Mouse (Mus musculus): Measurements from ENCODE around the gene Hepacam2. TPM values are rescaled to one million over a fixed set of nuclear protein-coding genes. Genes with fewer than 3 reads are reported as not detected.
A peak's percentile ranks its signal among the peaks of the same experiment; 100 is the strongest.

The Hepacam2 gene
- 0.35 and 0.86 TPM in 2 replicates for polyA plus RNA-seq (2014; fragmentation: Nextera tagmentation; extraction: Ambion mirVana)

DNA sequence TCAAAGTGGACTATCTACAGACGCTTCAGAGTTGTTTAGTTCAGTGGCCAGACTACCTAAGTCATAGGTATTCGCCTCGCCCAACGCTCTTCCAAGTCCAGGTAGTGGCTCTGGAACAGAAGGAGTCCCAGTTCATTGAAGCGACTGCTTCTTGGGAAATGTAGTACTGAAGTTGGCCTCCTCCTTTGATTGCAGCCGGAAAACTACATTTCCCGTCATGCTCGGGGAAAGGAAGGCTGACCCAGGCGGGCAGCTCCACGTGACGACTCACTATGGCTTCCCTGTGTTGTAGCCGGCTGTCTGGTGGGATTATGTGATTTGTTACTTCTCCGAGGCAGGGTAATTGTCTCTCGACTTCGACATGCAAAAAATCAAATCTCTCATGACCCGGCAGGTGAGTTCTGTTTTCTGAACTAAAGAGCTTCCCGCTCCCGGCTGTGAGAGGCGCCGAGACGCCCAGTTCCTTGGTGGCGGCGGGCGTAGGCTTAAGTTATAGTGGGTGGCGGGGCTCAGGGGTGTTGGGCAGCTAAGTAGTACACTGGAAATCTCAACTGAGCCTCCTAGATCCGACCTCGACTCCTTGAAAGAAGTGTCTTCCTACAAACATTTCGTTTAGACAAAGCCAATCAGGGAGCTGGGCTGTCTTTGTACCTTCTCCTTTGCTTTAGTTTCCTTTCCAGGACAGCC is at the start of gene Hepacam2, which contains the start of gene Vps50:
Gene Hepacam2 (minus strand): TSS at position 137 of the 687 bp plus-strand sequence.
Gene Vps50 (plus strand): TSS at position 221 of the 687 bp plus-strand sequence.
- Histone ChIP-seq H3K9ac (ENCODE audit: low read depth, low read length) (peak within 1 kb of the TSS; percentile 73), H3K9me3 (ENCODE audit: control insufficient read depth, low read length) (no peaks in the 10 kb centered on the region), H3K27me3 (replicated peaks; ENCODE audit: control insufficient read depth, insufficient read depth, low read length) (no peaks in the 10 kb centered on the region), H3K27ac (replicated peaks; ENCODE audit: low read depth, low read length) (no peak within 1 kb of the TSS), H3K4me1 (ENCODE audit: control insufficient read depth, insufficient read depth, low read length) (peaks cover 4% of the 10 kb centered on the region; the same call in 1 of the 2 replicates), H3K4me2 (ENCODE audit: low read depth, low read length) (peak within 1 kb of the TSS; percentile 93), H3K36me3 (ENCODE audit: control insufficient read depth, insufficient read depth, low read length) (no peaks in the 10 kb centered on the region), H3K4me3 (ENCODE audit: low read depth, low read length) (peak within 1 kb of the TSS; percentile 69)
- 1% methylated on average over 27 of the region's 28 CpGs for WGBS
- DNase-seq (ENCODE audit: low spot score) = peak; percentile 97
- ATAC-seq (ENCODE audit: low read depth) = peak; percentile 99

DNA sequence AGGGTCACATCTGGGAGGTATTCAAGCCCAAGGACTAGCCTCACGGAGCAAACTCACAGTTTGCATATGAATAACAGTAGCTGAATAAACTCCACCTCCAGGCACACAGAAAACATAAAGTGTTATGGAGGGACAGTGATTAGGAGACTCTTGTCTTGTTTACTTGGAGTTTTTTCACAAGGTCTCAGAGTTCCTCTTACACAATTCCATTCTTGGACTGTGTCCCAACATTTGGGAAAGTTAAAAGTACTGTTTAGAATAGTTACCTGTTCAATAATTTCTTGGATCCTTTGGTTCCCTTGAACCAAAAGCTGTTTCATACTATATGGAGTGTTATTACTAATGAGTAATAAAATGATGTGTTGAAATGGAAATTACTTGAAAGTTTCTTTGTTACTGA is 46.9 kb upstream of the Hepacam2 start:
- 66% methylated on average over 1 of the region's 1 CpGs for WGBS
- Histone ChIP-seq H3K9me3 (ENCODE audit: control insufficient read depth, low read length) (no peaks in the 10 kb centered on the region), H3K36me3 (ENCODE audit: control insufficient read depth, insufficient read depth, low read length) (0 out of 2 replicates have a peak, but pooled peaks cover 7% of the 10 kb centered on the region), H3K27ac (replicated peaks; ENCODE audit: low read depth, low read length) (no peak overlapping the region), H3K9ac (ENCODE audit: low read depth, low read length) (no peak overlapping the region), H3K27me3 (replicated peaks; ENCODE audit: control insufficient read depth, insufficient read depth, low read length) (no peaks in the 10 kb centered on the region), H3K4me3 (ENCODE audit: low read depth, low read length) (no peak overlapping the region), H3K4me1 (ENCODE audit: control insufficient read depth, insufficient read depth, low read length) (no peaks in the 10 kb centered on the region), H3K4me2 (ENCODE audit: low read depth, low read length) (no peak overlapping the region)
- DNase-seq (ENCODE audit: low spot score) (no peak), ATAC-seq (ENCODE audit: low read depth) (no peak)

DNA sequence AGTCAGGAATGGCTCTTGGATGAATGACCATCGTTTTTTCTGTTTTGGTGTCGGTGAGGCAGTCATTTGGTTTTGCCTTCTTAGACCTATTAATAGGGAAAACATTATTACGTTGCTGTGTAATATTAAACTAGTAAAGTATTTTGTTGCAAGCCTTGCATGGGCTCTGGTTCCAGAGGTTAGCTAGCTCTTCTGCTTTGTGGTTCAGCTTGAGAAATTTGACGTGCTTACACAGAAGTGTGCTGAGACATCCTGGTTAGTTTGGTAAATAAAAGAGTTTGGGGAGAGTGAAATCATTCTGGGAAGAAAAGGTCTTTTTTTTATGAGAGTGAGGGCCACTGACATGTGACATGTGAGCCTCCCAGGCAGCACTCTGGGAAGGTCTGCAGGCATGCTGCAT is 45.8 kb upstream of the Hepacam2 start:
- Histone ChIP-seq H3K36me3 (ENCODE audit: control insufficient read depth, insufficient read depth, low read length) (0 out of 2 replicates have a peak, but pooled peaks cover 7% of the 10 kb centered on the region), H3K27me3 (replicated peaks; ENCODE audit: control insufficient read depth, insufficient read depth, low read length) (no peaks in the 10 kb centered on the region), H3K9me3 (ENCODE audit: control insufficient read depth, low read length) (no peaks in the 10 kb centered on the region), H3K4me1 (ENCODE audit: control insufficient read depth, insufficient read depth, low read length) (no peaks in the 10 kb centered on the region), H3K27ac (replicated peaks; ENCODE audit: low read depth, low read length) (no peak overlapping the region), H3K4me2 (ENCODE audit: low read depth, low read length) (no peak overlapping the region), H3K4me3 (ENCODE audit: low read depth, low read length) (no peak overlapping the region), H3K9ac (ENCODE audit: low read depth, low read length) (no peak overlapping the region)
- ATAC-seq (ENCODE audit: low read depth) = no peak
- 79% methylated on average over 4 of the region's 4 CpGs for WGBS
- no peak for DNase-seq (ENCODE audit: low spot score)

DNA sequence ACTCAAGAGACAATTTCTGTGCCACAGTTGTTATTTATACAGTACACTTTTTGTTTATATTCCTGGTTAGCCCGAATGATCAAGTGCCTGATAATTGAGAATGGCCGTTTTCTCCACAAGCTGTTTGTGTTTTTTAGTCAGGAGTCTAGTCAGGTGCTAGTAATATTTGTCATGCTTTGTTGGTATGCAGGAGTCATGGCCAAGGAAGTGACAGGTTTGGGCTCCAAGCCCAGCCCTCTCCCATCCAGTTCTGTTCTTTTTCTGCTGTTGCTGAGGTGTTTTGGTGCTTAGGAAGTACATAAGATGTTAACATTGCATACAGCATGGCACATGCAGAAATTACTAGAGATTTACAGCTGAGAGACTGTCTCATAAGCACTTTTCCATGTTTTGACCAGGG is 41.4 kb upstream of the Hepacam2 start:
- DNase-seq (ENCODE audit: low spot score) (no peak), ATAC-seq (ENCODE audit: low read depth) (no peak)
- no peak overlapping the region for H3K4me2 ChIP-seq (ENCODE audit: low read depth, low read length)
- H3K4me3 ChIP-seq (ENCODE audit: low read depth, low read length) = no peak overlapping the region
- WGBS = 87% methylated on average over 2 of the region's 2 CpGs
- no peaks in the 10 kb centered on the region for H3K4me1 ChIP-seq (ENCODE audit: control insufficient read depth, insufficient read depth, low read length)
- H3K27me3 ChIP-seq (replicated peaks; ENCODE audit: control insufficient read depth, insufficient read depth, low read length) = no peaks in the 10 kb centered on the region
- H3K27ac ChIP-seq (replicated peaks; ENCODE audit: low read depth, low read length) = no peak overlapping the region
- H3K36me3 ChIP-seq (ENCODE audit: control insufficient read depth, insufficient read depth, low read length) = no peaks in the 10 kb centered on the region
- no peaks in the 10 kb centered on the region for H3K9me3 ChIP-seq (ENCODE audit: control insufficient read depth, low read length)
- H3K9ac ChIP-seq (ENCODE audit: low read depth, low read length) = no peak overlapping the region

DNA sequence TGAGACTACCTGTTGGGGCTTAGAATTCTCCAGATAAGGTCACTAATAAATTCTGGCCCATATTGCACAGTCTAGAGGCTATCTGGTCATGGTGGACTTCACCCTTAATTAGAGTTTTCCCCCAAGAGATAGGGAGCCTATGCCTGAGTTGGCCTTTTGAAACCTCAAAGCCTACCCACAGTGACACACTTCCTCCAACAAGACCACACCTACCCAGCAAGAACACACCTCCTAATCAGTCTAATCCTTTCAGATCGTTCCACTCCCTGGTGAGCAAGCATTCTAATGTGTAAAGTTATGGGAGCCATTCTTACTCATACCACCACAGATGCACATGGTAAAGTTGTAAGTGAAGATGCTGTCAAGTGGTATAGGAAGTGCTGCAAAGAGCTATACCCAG is 38.0 kb upstream of the Hepacam2 start:
- no peaks in the 10 kb centered on the region for H3K27me3 ChIP-seq (replicated peaks; ENCODE audit: control insufficient read depth, insufficient read depth, low read length)
- no peak overlapping the region for H3K4me3 ChIP-seq (ENCODE audit: low read depth, low read length)
- DNase-seq (ENCODE audit: low spot score) (no peak), ATAC-seq (ENCODE audit: low read depth) (no peak)
- WGBS = 74% methylated on average over 1 of the region's 1 CpGs
- H3K27ac ChIP-seq (replicated peaks; ENCODE audit: low read depth, low read length) = no peak overlapping the region
- no peaks in the 10 kb centered on the region; the same call in 1 of the 2 replicates for H3K36me3 ChIP-seq (ENCODE audit: control insufficient read depth, insufficient read depth, low read length)
- H3K9ac ChIP-seq (ENCODE audit: low read depth, low read length) = no peak overlapping the region
- H3K4me2 ChIP-seq (ENCODE audit: low read depth, low read length) = no peak overlapping the region
- H3K9me3 ChIP-seq (ENCODE audit: control insufficient read depth, low read length) = no peaks in the 10 kb centered on the region
- H3K4me1 ChIP-seq (ENCODE audit: control insufficient read depth, insufficient read depth, low read length) = no peaks in the 10 kb centered on the region

DNA sequence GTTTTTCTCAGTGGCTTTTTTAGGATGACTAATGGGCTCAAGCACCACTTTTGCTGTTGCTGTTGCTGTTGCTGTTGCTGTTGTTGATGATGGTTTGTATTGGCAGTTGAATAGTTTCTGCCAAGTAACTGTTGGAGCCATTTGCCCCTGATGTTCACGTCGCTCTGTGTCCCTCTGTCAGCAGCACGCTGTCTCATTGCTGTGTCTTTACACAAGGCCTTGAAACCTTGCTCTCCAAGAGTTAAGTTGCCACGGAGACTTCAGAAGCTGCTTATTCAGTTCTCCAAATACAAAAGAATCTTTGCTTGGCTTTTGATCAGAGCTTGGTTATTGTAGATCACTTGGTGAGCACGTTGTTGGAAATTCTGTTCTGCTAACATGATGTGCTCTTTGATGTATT is 33.3 kb upstream of the Hepacam2 start:
- no peak overlapping the region for H3K27ac ChIP-seq (replicated peaks; ENCODE audit: low read depth, low read length)
- 70% methylated on average over 5 of the region's 5 CpGs for WGBS
- DNase-seq (ENCODE audit: low spot score) (no peak), ATAC-seq (ENCODE audit: low read depth) (no peak)
- no peaks in the 10 kb centered on the region for H3K27me3 ChIP-seq (replicated peaks; ENCODE audit: control insufficient read depth, insufficient read depth, low read length)
- H3K4me1 ChIP-seq (ENCODE audit: control insufficient read depth, insufficient read depth, low read length) = no peaks in the 10 kb centered on the region
- no peak overlapping the region for H3K4me2 ChIP-seq (ENCODE audit: low read depth, low read length)
- no peak overlapping the region for H3K4me3 ChIP-seq (ENCODE audit: low read depth, low read length)
- H3K9me3 ChIP-seq (ENCODE audit: control insufficient read depth, low read length) = no peaks in the 10 kb centered on the region
- H3K9ac ChIP-seq (ENCODE audit: low read depth, low read length) = no peak overlapping the region
- no peaks in the 10 kb centered on the region; the same call in 1 of the 2 replicates for H3K36me3 ChIP-seq (ENCODE audit: control insufficient read depth, insufficient read depth, low read length)

DNA sequence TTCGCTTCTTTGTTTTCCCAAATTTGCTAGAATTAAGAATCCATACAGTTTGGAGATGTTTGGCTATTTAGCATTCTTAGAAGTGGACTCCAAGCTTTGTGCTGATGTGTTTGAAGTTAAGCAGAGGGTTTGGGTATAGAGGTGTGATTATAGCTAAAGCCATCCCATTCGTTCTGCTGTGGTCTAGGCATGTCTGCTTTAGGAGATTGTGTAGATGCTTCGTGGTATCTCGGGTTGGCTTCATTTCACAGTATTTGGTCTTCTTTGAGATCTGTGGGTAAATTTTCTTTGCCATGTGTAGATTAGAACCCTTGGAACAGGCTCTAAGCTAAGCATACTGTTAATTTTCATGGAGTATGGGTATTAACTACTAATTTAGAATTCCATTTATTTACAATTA is 30.1 kb upstream of the Hepacam2 start:
- Histone ChIP-seq H3K4me3 (ENCODE audit: low read depth, low read length) (no peak overlapping the region), H3K4me1 (ENCODE audit: control insufficient read depth, insufficient read depth, low read length) (no peaks in the 10 kb centered on the region), H3K27me3 (replicated peaks; ENCODE audit: control insufficient read depth, insufficient read depth, low read length) (no peaks in the 10 kb centered on the region), H3K36me3 (ENCODE audit: control insufficient read depth, insufficient read depth, low read length) (no peaks in the 10 kb centered on the region), H3K27ac (replicated peaks; ENCODE audit: low read depth, low read length) (no peak overlapping the region), H3K4me2 (ENCODE audit: low read depth, low read length) (no peak overlapping the region), H3K9me3 (ENCODE audit: control insufficient read depth, low read length) (no peaks in the 10 kb centered on the region), H3K9ac (ENCODE audit: low read depth, low read length) (no peak overlapping the region)
- no peak for ATAC-seq (ENCODE audit: low read depth)
- DNase-seq (ENCODE audit: low spot score) = no peak
- WGBS = 88% methylated on average over 4 of the region's 4 CpGs

DNA sequence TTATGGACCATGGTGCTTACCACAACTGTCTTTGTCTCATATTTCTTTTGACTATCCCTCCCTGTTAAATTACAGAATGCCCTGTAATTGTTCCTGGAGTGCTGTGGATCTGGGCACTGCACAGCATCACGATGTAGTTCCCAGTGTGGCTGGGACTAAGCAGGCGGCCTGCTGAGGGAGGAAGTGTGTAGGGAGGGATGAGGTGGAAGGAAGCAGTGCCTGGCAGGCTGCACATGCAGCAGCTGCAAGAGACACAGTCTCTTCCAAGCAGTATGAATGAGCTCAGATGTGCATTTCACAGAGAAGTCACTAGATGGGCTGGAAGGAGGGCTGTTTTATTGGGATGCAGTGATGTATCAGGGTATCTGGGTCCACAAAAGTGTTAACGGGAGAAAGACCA is 14.5 kb upstream of the Hepacam2 start:
- DNase-seq (ENCODE audit: low spot score) = peak; percentile 14
- 58% methylated on average over 3 of the region's 3 CpGs for WGBS

DNA sequence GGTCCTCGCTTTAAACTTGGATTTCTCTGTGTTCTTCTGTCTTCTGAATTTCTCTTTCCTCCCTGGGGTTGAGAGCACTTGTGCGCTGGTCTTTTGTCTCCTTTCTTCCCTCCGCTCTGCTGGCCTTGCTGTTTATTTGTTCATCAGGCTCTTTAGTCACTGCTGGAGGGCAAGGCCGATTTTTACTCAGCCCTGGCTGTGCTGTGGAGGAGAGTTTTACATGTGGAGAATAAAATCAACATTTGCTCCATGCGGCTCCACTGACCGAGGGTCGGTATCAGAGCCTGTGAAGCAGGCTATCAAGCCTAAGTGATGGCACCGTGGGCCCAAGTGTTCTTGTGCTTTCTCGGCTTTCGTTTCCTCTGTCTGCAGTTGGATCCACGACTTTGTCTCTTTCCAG is 13.5 kb upstream of the Hepacam2 start:
- WGBS = 56% methylated on average over 11 of the region's 11 CpGs
- H3K9ac ChIP-seq (ENCODE audit: low read depth, low read length) = no peak overlapping the region
- H3K4me3 ChIP-seq (ENCODE audit: low read depth, low read length) = no peak overlapping the region
- ATAC-seq (ENCODE audit: low read depth) = no peak
- no peaks in the 10 kb centered on the region for H3K36me3 ChIP-seq (ENCODE audit: control insufficient read depth, insufficient read depth, low read length)
- H3K27me3 ChIP-seq (replicated peaks; ENCODE audit: control insufficient read depth, insufficient read depth, low read length) = no peaks in the 10 kb centered on the region
- no peak for DNase-seq (ENCODE audit: low spot score)
- no peak overlapping the region for H3K4me2 ChIP-seq (ENCODE audit: low read depth, low read length)
- H3K9me3 ChIP-seq (ENCODE audit: control insufficient read depth, low read length) = no peaks in the 10 kb centered on the region
- H3K27ac ChIP-seq (replicated peaks; ENCODE audit: low read depth, low read length) = no peak overlapping the region
- no peaks in the 10 kb centered on the region for H3K4me1 ChIP-seq (ENCODE audit: control insufficient read depth, insufficient read depth, low read length)

More for the DNA sequence above, 14.5 kb upstream of the Hepacam2 start:
- no peak overlapping the region for H3K4me3 ChIP-seq (ENCODE audit: low read depth, low read length)
- H3K27ac ChIP-seq (replicated peaks; ENCODE audit: low read depth, low read length) = no peak overlapping the region
- no peak overlapping the region for H3K4me2 ChIP-seq (ENCODE audit: low read depth, low read length)
- no peaks in the 10 kb centered on the region for H3K9me3 ChIP-seq (ENCODE audit: control insufficient read depth, low read length)
- H3K4me1 ChIP-seq (ENCODE audit: control insufficient read depth, insufficient read depth, low read length) = no peaks in the 10 kb centered on the region
- H3K27me3 ChIP-seq (replicated peaks; ENCODE audit: control insufficient read depth, insufficient read depth, low read length) = no peaks in the 10 kb centered on the region
- no peak overlapping the region for H3K9ac ChIP-seq (ENCODE audit: low read depth, low read length)
- peak; percentile 60; the same call in 1 of the 2 replicates for ATAC-seq (ENCODE audit: low read depth)
- no peaks in the 10 kb centered on the region for H3K36me3 ChIP-seq (ENCODE audit: control insufficient read depth, insufficient read depth, low read length)

Measured in embryonic facial prominence, embryonic 14.5 days (tissue).